In genomic region chr14:27371669-27372076, GRCm38 (mm10) we compare ENCODE assay signal across 14 mouse cellular contexts. TPM values are rescaled to one million over a fixed set of nuclear protein-coding genes. Genes with fewer than 3 reads are reported as not detected.
DNase-seq lines count a peak whose midpoint lies in the region; ATAC-seq lines count a peak whose summit lies in the region.
"Had no signal": no experiment of that assay in that cellular context is flagged by ENCODE, and none has a peak within 500 bp of the region (broad histone marks: within the 10 kb centered on the region; RNA-seq: fewer than 3 reads in every experiment).

No protein-coding gene starts in this region.

- no peaks in the 10 kb centered on the region for H3K9me3 ChIP-seq in heart, embryonic 14.5 days (ENCODE audit: control insufficient read depth, low read length)
- no peaks in the 10 kb centered on the region for H3K9me3 ChIP-seq in heart, embryonic 12.5 days (replicated peaks)
- H3K9me3 ChIP-seq in kidney, embryonic 16.5 days (ENCODE audit: low read length): no peaks in the 10 kb centered on the region
- H3K9me3 ChIP-seq: forebrain, embryonic 10.5 days; liver, embryonic 12.5 days; midbrain, embryonic 13.5 days; neural tube, embryonic 12.5 days had no signal

- DNase-seq in cerebellum, adult 11-12 months: peak; percentile 80
- peak; percentile 16 to 30 for DNase-seq in cerebellum, postnatal 10 days
- peak; percentile 32 for DNase-seq in skeletal muscle tissue, adult 2 months (ENCODE audit: low read depth, low spot score)
- DNase-seq in adrenal gland, adult 8-10 months: no peak
- DNase-seq: kidney, postnatal 14 days; lung, postnatal 10 days had no signal

- no peak overlapping the region for H3K9ac ChIP-seq in heart, embryonic 14.5 days (ENCODE audit: low read length)
- no peak overlapping the region for H3K9ac ChIP-seq in heart, embryonic 12.5 days
- no peak overlapping the region for H3K9ac ChIP-seq in kidney, embryonic 16.5 days (replicated peaks; ENCODE audit: low read length)
- H3K9ac ChIP-seq: liver, embryonic 12.5 days; midbrain, embryonic 13.5 days; neural tube, embryonic 12.5 days had no signal

- no peaks in the 10 kb centered on the region for H3K36me3 ChIP-seq in heart, embryonic 14.5 days (ENCODE audit: control insufficient read depth, insufficient read depth, low read length)
- no peaks in the 10 kb centered on the region for H3K36me3 ChIP-seq in heart, embryonic 12.5 days
- no peaks in the 10 kb centered on the region for H3K36me3 ChIP-seq in kidney, embryonic 16.5 days (ENCODE audit: insufficient read depth, low read length)
- H3K36me3 ChIP-seq: forebrain, embryonic 10.5 days; liver, embryonic 12.5 days; midbrain, embryonic 13.5 days; neural tube, embryonic 12.5 days had no signal

- H3K4me1 ChIP-seq in heart, embryonic 14.5 days (ENCODE audit: control insufficient read depth in 2 of 2, insufficient read depth in 2 of 2, low read length in 2 of 2): peaks cover 12 to 19% of the 10 kb centered on the region in 2 experiments
- peaks cover 29% of the 10 kb centered on the region for H3K4me1 ChIP-seq in heart, embryonic 12.5 days (replicated peaks)
- H3K4me1 ChIP-seq in kidney, embryonic 16.5 days (ENCODE audit: insufficient read depth, low read length): peaks cover 11% of the 10 kb centered on the region; the same call in 1 of the 2 replicates
- H3K4me1 ChIP-seq: midbrain, embryonic 13.5 days had no signal

- no peaks in the 10 kb centered on the region for H3K27me3 ChIP-seq in heart, embryonic 14.5 days (ENCODE audit: control insufficient read depth, insufficient read depth, low read length)
- no peaks in the 10 kb centered on the region for H3K27me3 ChIP-seq in heart, embryonic 12.5 days (replicated peaks)
- H3K27me3 ChIP-seq in kidney, embryonic 16.5 days (ENCODE audit: insufficient read depth, low read length): no peaks in the 10 kb centered on the region
- H3K27me3 ChIP-seq: liver, embryonic 12.5 days; midbrain, embryonic 13.5 days; neural tube, embryonic 12.5 days had no signal

- peak overlapping the region; percentile 4 to 5; a peak in 1 of 4 replicates for H3K27ac ChIP-seq in heart, embryonic 14.5 days (replicated peaks in 1 of 2; ENCODE audit: control insufficient read depth in 1 of 2, insufficient read depth in 1 of 2, low read depth in 2 of 2, low read length in 2 of 2)
- no peak overlapping the region for H3K27ac ChIP-seq in heart, embryonic 12.5 days (ENCODE audit: poor library complexity, severe bottlenecking)
- H3K27ac ChIP-seq in kidney, embryonic 16.5 days (ENCODE audit: low read length): no peak overlapping the region
- H3K27ac ChIP-seq: forebrain, embryonic 10.5 days; hindbrain, postnatal 0 days; liver, embryonic 12.5 days; midbrain, embryonic 13.5 days; neural tube, embryonic 12.5 days had no signal

- no peak overlapping the region for H3K4me2 ChIP-seq in heart, embryonic 14.5 days (ENCODE audit: low read length)
- H3K4me2 ChIP-seq in heart, embryonic 12.5 days: no peak overlapping the region
- no peak overlapping the region for H3K4me2 ChIP-seq in kidney, embryonic 16.5 days (replicated peaks; ENCODE audit: low read depth, low read length)
- H3K4me2 ChIP-seq: liver, embryonic 12.5 days; midbrain, embryonic 13.5 days; neural tube, embryonic 12.5 days had no signal

- ATAC-seq in heart, embryonic 14.5 days (ENCODE audit: insufficient number of reproducible peaks, insufficient read depth, low FRiP score, low read depth): no peak
- no peak for ATAC-seq in heart, embryonic 12.5 days (ENCODE audit: insufficient number of reproducible peaks, low FRiP score)
- no peak for ATAC-seq in kidney, embryonic 16.5 days (ENCODE audit: low FRiP score, low TSS enrichment)
- ATAC-seq: hindbrain, postnatal 0 days; liver, embryonic 12.5 days; midbrain, embryonic 13.5 days had no signal

- H3K4me3 ChIP-seq in heart, embryonic 14.5 days (ENCODE audit: control insufficient read depth in 1 of 2, insufficient read depth in 1 of 2, low read depth in 1 of 2, low read length in 2 of 2): no peak overlapping the region
- no peak overlapping the region for H3K4me3 ChIP-seq in heart, embryonic 12.5 days
- H3K4me3 ChIP-seq in kidney, embryonic 16.5 days (ENCODE audit: low read length): no peak overlapping the region
- H3K4me3 ChIP-seq: forebrain, embryonic 10.5 days; liver, embryonic 12.5 days; midbrain, embryonic 13.5 days; neural tube, embryonic 12.5 days had no signal

- WGBS in heart, embryonic 14.5 days: 56% methylated on average over 8 of the region's 8 CpGs
- WGBS in heart, embryonic 12.5 days: 52% methylated on average over 8 of the region's 8 CpGs
- WGBS in kidney, embryonic 16.5 days: 59% methylated on average over 8 of the region's 8 CpGs

RNA-seq across cellular contexts. Expression of gene Fam208a, which starts 57.0 kb away (rescaled TPM):
- 13.6 and 13.8 TPM in 2 replicates for polyA plus RNA-seq in heart, embryonic 14.5 days (2014; fragmentation: Nextera tagmentation; extraction: Ambion mirVana)
- polyA plus RNA-seq in heart, embryonic 12.5 days (2016; fragmentation: Nextera tagmentation; extraction: Ambion mirVana): 13.1 and 14.5 TPM in 2 replicates
- 8.0 and 12.0 TPM in 2 replicates for polyA plus RNA-seq in kidney, embryonic 16.5 days (2015; fragmentation: Nextera tagmentation; extraction: Ambion mirVana)
- 10 to 100 TPM; 22.5 to 32.3 (median 26.7) TPM for total RNA-seq in adrenal gland, adult 8-10 months (2022)

Comparison
In these comparisons a context has a peak if more than half of its experiments do, and no peak if none do; other contexts are left out.
1. H3K27ac ChIP-seq: peak in heart, embryonic 14.5 days (2 of 2); none in heart, embryonic 12.5 days (single experiment) and kidney, embryonic 16.5 days (single experiment).